Mouse (Mus musculus) forebrain, embryonic 16.5 days (tissue): ENCODE data around the gene Igdcc3. TPM values are rescaled to one million over a fixed set of nuclear protein-coding genes. Genes with fewer than 3 reads are reported as not detected.

Source experiments
- ATAC-seq: fragments of 200-750 bp; cut with Nextera tagmentation; 2 replicates; pipeline ENCODE4 v1.8.0; 2017; ENCODE audit warnings: mild to moderate bottlenecking, moderate library complexity
- H3K27ac ChIP-seq: fragments of 300-500 bp; sonication (generic); 2 replicates; pipeline ENCODE4 v1.5.1; 2014; ENCODE audit warnings: low read length, control low read depth
- H3K27me3 ChIP-seq: fragments of 300-500 bp; sonication (generic); replicated peaks from 2 replicates; pipeline ENCODE4 v1.6.1; 2014; ENCODE audit warnings: low read length; ENCODE audit not compliant: control insufficient read depth, insufficient read depth
- H3K36me3 ChIP-seq: fragments of 300-500 bp; sonication (generic); 2 replicates; pipeline ENCODE4 v1.6.1; 2014; ENCODE audit not compliant: control insufficient read depth, insufficient read depth
- H3K4me1 ChIP-seq: fragments of 300-500 bp; sonication (generic); replicated peaks from 2 replicates; pipeline ENCODE4 v1.6.1; 2014; ENCODE audit warnings: low read length; ENCODE audit not compliant: control insufficient read depth, insufficient read depth
- H3K4me2 ChIP-seq: fragments of 300-500 bp; sonication (generic); 2 replicates; pipeline ENCODE4 v1.6.1; 2014; ENCODE audit warnings: mild to moderate bottlenecking, low read length, control low read depth
- H3K4me3 ChIP-seq: fragments of 300-500 bp; sonication (generic); replicated peaks from 2 replicates; pipeline ENCODE4 v1.5.1; 2014; ENCODE audit warnings: mild to moderate bottlenecking, low read length, control low read depth
- H3K9ac ChIP-seq: fragments of 300-500 bp; sonication (generic); replicated peaks from 2 replicates; pipeline ENCODE4 v1.6.1; 2014; ENCODE audit warnings: low read depth, low read length, control low read depth
- H3K9me3 ChIP-seq: fragments of 300-500 bp; sonication (generic); 2 replicates; pipeline ENCODE4 v1.6.1; 2016; ENCODE audit warnings: low read length; ENCODE audit not compliant: control insufficient read depth
- WGBS: fragments of 180-500 bp; shearing (Covaris S2); extraction: QIAGEN DNeasy Blood & Tissue Kit; methylation state at CpG from one replicate; pipeline ENCODE4 v1.1.7; 2014; 5-methylcytosine and 5-hydroxymethylcytosine counted together
- polyA plus RNA-seq: library from polyadenylated mRNA; unstranded; fragments of >200 nt; fragmentation: Nextera tagmentation; extraction: Ambion mirVana; gene quantifications from 2 replicates; pipeline ENCODE4 v1.2.1, GENCODE M21; 2015

The Igdcc3 gene
- polyA plus RNA-seq, 1 experiment from 2014 or later, result 8.5 TPM

- no peak overlapping the region for H3K27ac ChIP-seq
- H3K4me1 ChIP-seq, result peaks cover 23% of the 10 kb centered on the region
- no peak for ATAC-seq
- H3K36me3 ChIP-seq, result peaks cover 5% of the 10 kb centered on the region; the same call in 1 of the 2 replicates
- H3K4me3 ChIP-seq, result no peak overlapping the region
- H3K4me2 ChIP-seq, result no peak overlapping the region
- no peak overlapping the region for H3K9ac ChIP-seq
- 90% methylated on average over 7 of the region's 7 CpGs for WGBS
- H3K9me3 ChIP-seq, result no peaks in the 10 kb centered on the region
- H3K27me3 ChIP-seq, result no peaks in the 10 kb centered on the region
Measured at GRCm38 (mm10) chr9:65148507-65148906, 7.5 kb downstream of the Igdcc3 start.

- H3K9ac ChIP-seq, result peak overlapping the region; percentile 30
- H3K4me2 ChIP-seq, result no peak overlapping the region
- WGBS, result 26% methylated on average over 6 of the region's 6 CpGs
Measured at GRCm38 (mm10) chr9:65152711-65153330, 11.8 kb downstream of the Igdcc3 start.

GRCm38 (mm10) chr9:65153331-65153711 is 12.3 kb downstream of the Igdcc3 start:
- peak overlapping the region; percentile 30 for H3K9ac ChIP-seq
- H3K9me3 ChIP-seq, result no peaks in the 10 kb centered on the region
- H3K4me1 ChIP-seq, result peaks cover 27% of the 10 kb centered on the region
- H3K36me3 ChIP-seq, result peaks cover 3% of the 10 kb centered on the region; the same call in 1 of the 2 replicates
- ATAC-seq, result peak; percentile 69
- no peak overlapping the region for H3K4me3 ChIP-seq
- 1% methylated on average over 5 of the region's 5 CpGs for WGBS
- peak overlapping the region; percentile 80 for H3K27ac ChIP-seq
- no peaks in the 10 kb centered on the region for H3K27me3 ChIP-seq
- no peak overlapping the region for H3K4me2 ChIP-seq

More at GRCm38 (mm10) chr9:65152711-65153330, 11.8 kb downstream of the Igdcc3 start:
- H3K36me3 ChIP-seq, result peaks cover 5% of the 10 kb centered on the region; the same call in 1 of the 2 replicates
- H3K27ac ChIP-seq, result peak overlapping the region; percentile 80
- no peak overlapping the region for H3K4me3 ChIP-seq
- ATAC-seq, result peak; percentile 85
- no peaks in the 10 kb centered on the region for H3K9me3 ChIP-seq
- no peaks in the 10 kb centered on the region for H3K27me3 ChIP-seq
- peaks cover 27% of the 10 kb centered on the region for H3K4me1 ChIP-seq

- Histone ChIP-seq H3K9ac (no peak overlapping the region), H3K27me3 (no peaks in the 10 kb centered on the region), H3K4me2 (no peak overlapping the region), H3K4me3 (no peak overlapping the region), H3K27ac (no peak overlapping the region), H3K36me3 (no peaks in the 10 kb centered on the region; the same call in 1 of the 2 replicates), H3K4me1 (peaks cover 27% of the 10 kb centered on the region), H3K9me3 (no peaks in the 10 kb centered on the region)
- no peak for ATAC-seq
- WGBS, result 79% methylated on average over 9 of the region's 9 CpGs
Measured at GRCm38 (mm10) chr9:65154692-65155455, 13.9 kb downstream of the Igdcc3 start.

GRCm38 (mm10) chr9:65156604-65157003 is 15.6 kb downstream of the Igdcc3 start:
- H3K4me1 ChIP-seq, result peaks cover 34% of the 10 kb centered on the region

GRCm38 (mm10) chr9:65157631-65158030 is 16.6 kb downstream of the Igdcc3 start:
- Histone ChIP-seq H3K27ac (no peak overlapping the region), H3K9ac (no peak overlapping the region), H3K27me3 (no peaks in the 10 kb centered on the region), H3K9me3 (no peaks in the 10 kb centered on the region), H3K36me3 (no peaks in the 10 kb centered on the region), H3K4me2 (no peak overlapping the region), H3K4me1 (peaks cover 41% of the 10 kb centered on the region), H3K4me3 (no peak overlapping the region)
- ATAC-seq, result no peak
- WGBS, result 55% methylated on average over 6 of the region's 6 CpGs

More at GRCm38 (mm10) chr9:65156604-65157003, 15.6 kb downstream of the Igdcc3 start:
- Histone ChIP-seq H3K36me3 (no peaks in the 10 kb centered on the region), H3K4me2 (peak overlapping the region; percentile 8; the same call in 1 of the 2 replicates), H3K4me3 (no peak overlapping the region), H3K27ac (no peak overlapping the region), H3K27me3 (no peaks in the 10 kb centered on the region), H3K9me3 (no peaks in the 10 kb centered on the region), H3K9ac (0 out of 2 replicates have a peak overlapping the region, but pooled peaks have one; percentile 23)
- no peak for ATAC-seq
- WGBS, result 8% methylated on average over 8 of the region's 8 CpGs

GRCm38 (mm10) chr9:65161188-65161587 is 20.2 kb downstream of the Igdcc3 start:
- peak overlapping the region; percentile 14; the same call in 1 of the 2 replicates for H3K27ac ChIP-seq
- ATAC-seq, result no peak
- WGBS, result 9% methylated on average over 4 of the region's 4 CpGs
- peaks cover 39% of the 10 kb centered on the region for H3K4me1 ChIP-seq
- no peak overlapping the region for H3K4me3 ChIP-seq
- no peak overlapping the region for H3K9ac ChIP-seq
- H3K9me3 ChIP-seq, result no peaks in the 10 kb centered on the region
- no peaks in the 10 kb centered on the region for H3K27me3 ChIP-seq
- no peaks in the 10 kb centered on the region for H3K36me3 ChIP-seq
- H3K4me2 ChIP-seq, result no peak overlapping the region

- WGBS, result 15% methylated on average over 8 of the region's 8 CpGs
- ATAC-seq, result no peak
- Histone ChIP-seq H3K9me3 (no peaks in the 10 kb centered on the region), H3K4me3 (no peak overlapping the region), H3K27ac (no peak overlapping the region), H3K4me1 (peaks cover 32% of the 10 kb centered on the region), H3K27me3 (no peaks in the 10 kb centered on the region), H3K9ac (no peak overlapping the region), H3K4me2 (peak overlapping the region; percentile 73), H3K36me3 (no peaks in the 10 kb centered on the region)
Measured at GRCm38 (mm10) chr9:65161881-65162280, 20.9 kb downstream of the Igdcc3 start.
